11 mouse cellular contexts compared by ENCODE assay signal in genomic region chr10:38984358-38985075, GRCm38 (mm10). TPM values are rescaled to one million over a fixed set of nuclear protein-coding genes. Genes with fewer than 3 reads are reported as not detected.
A peak's percentile ranks its signal among the peaks of the same experiment; 100 is the strongest.
DNase-seq lines count a peak whose midpoint lies in the region; ATAC-seq and TF ChIP-seq lines count a peak whose summit lies in the region.
"Had no signal": no experiment of that assay in that cellular context is flagged by ENCODE, and none has a peak within 500 bp of the region (broad histone marks: within the 10 kb centered on the region; RNA-seq: fewer than 3 reads in every experiment).

No protein-coding gene starts in this region.

- no peak for ATAC-seq in heart, embryonic 13.5 days (ENCODE audit: extremely low read depth, insufficient number of reproducible peaks, low FRiP score, low TSS enrichment)
- ATAC-seq in embryonic facial prominence, embryonic 14.5 days (ENCODE audit: low read depth), result peak; percentile 66
- no peak for ATAC-seq in liver, embryonic 11.5 days (replicated peaks; ENCODE audit: low FRiP score)

- WGBS in heart, embryonic 13.5 days, result 73% methylated on average over 4 of the region's 4 CpGs
- 17% methylated on average over 4 of the region's 4 CpGs for whole genome bisulfite sequencing in lung, adult 2 months
- 45% methylated on average over 4 of the region's 4 CpGs for WGBS in embryonic facial prominence, embryonic 14.5 days
- 70% methylated on average over 4 of the region's 4 CpGs for WGBS in liver, embryonic 11.5 days

- no peak overlapping the region for H3K9ac ChIP-seq in heart, embryonic 13.5 days
- no peak overlapping the region for H3K9ac ChIP-seq in embryonic facial prominence, embryonic 14.5 days (ENCODE audit: low read depth, low read length)
- H3K9ac ChIP-seq in liver, embryonic 11.5 days (ENCODE audit: low read depth, low read length), result no peak overlapping the region

- peaks cover 20% of the 10 kb centered on the region for H3K36me3 ChIP-seq in heart, embryonic 13.5 days
- 0 out of 2 replicates have a peak, but pooled peaks cover 1% of the 10 kb centered on the region for H3K36me3 ChIP-seq in embryonic facial prominence, embryonic 14.5 days (ENCODE audit: control insufficient read depth, insufficient read depth, low read length)
- H3K36me3 ChIP-seq in liver, embryonic 11.5 days (ENCODE audit: control insufficient read depth, insufficient read depth, low read length), result no peaks in the 10 kb centered on the region

- no peak overlapping the region for H3K4me2 ChIP-seq in heart, embryonic 13.5 days
- H3K4me2 ChIP-seq in embryonic facial prominence, embryonic 14.5 days (ENCODE audit: low read depth, low read length), result no peak overlapping the region
- no peak overlapping the region for H3K4me2 ChIP-seq in liver, embryonic 11.5 days

- H3K4me1 ChIP-seq in heart, embryonic 13.5 days, result peaks cover 67% of the 10 kb centered on the region
- H3K4me1 ChIP-seq in lung, adult 2 months (ENCODE audit: control insufficient read depth, insufficient read depth, low read length), result peaks cover 2% of the 10 kb centered on the region
- H3K4me1 ChIP-seq in embryonic facial prominence, embryonic 14.5 days (ENCODE audit: control insufficient read depth, insufficient read depth, low read length), result peaks cover 35% of the 10 kb centered on the region
- H3K4me1 ChIP-seq in liver, embryonic 11.5 days (replicated peaks; ENCODE audit: control insufficient read depth, insufficient read depth, low read length), result no peaks in the 10 kb centered on the region

- TF ChIP-seq POLR2A in lung, adult 2 months (IDR thresholded peaks at IDR 0.05; ENCODE audit: borderline replicate concordance, extremely low read depth, low read depth, low read length), result no peak

- H3K4me3 ChIP-seq in heart, embryonic 13.5 days, result no peak overlapping the region
- no peak overlapping the region for H3K4me3 ChIP-seq in lung, adult 2 months (replicated peaks; ENCODE audit: extremely low read depth, low read depth, low read length)
- no peak overlapping the region for H3K4me3 ChIP-seq in embryonic facial prominence, embryonic 14.5 days (ENCODE audit: low read depth, low read length)
- H3K4me3 ChIP-seq in liver, embryonic 11.5 days (ENCODE audit: low read depth, low read length), result no peak overlapping the region
- H3K4me3 ChIP-seq: myocyte had no signal

- TF ChIP-seq CTCF in lung, adult 2 months (IDR thresholded peaks at IDR 0.05; ENCODE audit: insufficient read depth, low read length), result no peak

- no peak for DNase-seq in heart, adult 8-10 months (ENCODE audit: low spot score)
- peak; percentile 14 for DNase-seq in lung, adult 2 months
- DNase-seq in lung, postnatal 25 days (ENCODE audit: low spot score), result no peak
- DNase-seq in embryonic facial prominence, embryonic 14.5 days (ENCODE audit: low spot score), result peak; percentile 91
- DNase-seq in lung, postnatal 14 days, result peak; percentile 11
- DNase-seq in liver, embryonic 11.5 days (ENCODE audit: low spot score), result no peak
- DNase-seq: adrenal gland, postnatal 14 days; cerebellum, adult 11-12 months; layer of hippocampus, postnatal 36 days had no signal

- H3K27ac ChIP-seq in heart, embryonic 13.5 days (replicated peaks), result peak overlapping the region; percentile 85
- H3K27ac ChIP-seq in embryonic facial prominence, embryonic 14.5 days (replicated peaks; ENCODE audit: low read depth, low read length), result peak overlapping the region; percentile 76
- no peak overlapping the region for H3K27ac ChIP-seq in liver, embryonic 11.5 days (ENCODE audit: low read depth, low read length)

- H3K27me3 ChIP-seq in heart, embryonic 13.5 days (replicated peaks), result no peaks in the 10 kb centered on the region
- H3K27me3 ChIP-seq in embryonic facial prominence, embryonic 14.5 days (replicated peaks; ENCODE audit: control insufficient read depth, insufficient read depth, low read length), result no peaks in the 10 kb centered on the region
- H3K27me3 ChIP-seq in liver, embryonic 11.5 days (replicated peaks; ENCODE audit: control insufficient read depth, insufficient read depth, low read length), result no peaks in the 10 kb centered on the region

- no peaks in the 10 kb centered on the region for H3K9me3 ChIP-seq in heart, embryonic 13.5 days
- H3K9me3 ChIP-seq in embryonic facial prominence, embryonic 14.5 days (ENCODE audit: control insufficient read depth, low read length), result no peaks in the 10 kb centered on the region
- no peaks in the 10 kb centered on the region for H3K9me3 ChIP-seq in liver, embryonic 11.5 days (ENCODE audit: control insufficient read depth, low read length)

RNA-seq across cellular contexts. Expression of gene Lama4, which starts 19.2 kb away (rescaled TPM):
- polyA plus RNA-seq in heart, embryonic 13.5 days (2015; fragmentation: Nextera tagmentation; extraction: Ambion mirVana), result 105 and 110 TPM in 2 replicates
- total RNA-seq in heart, adult 8-10 months (2022), result 10 to 100 TPM; 42.0 to 57.9 (median 52.5) TPM
- 37.7 and 48.2 TPM in 2 replicates for polyA plus RNA-seq in lung, adult 2 months (2012; rRNA removed)
- polyA plus RNA-seq in embryonic facial prominence, embryonic 14.5 days (2014; fragmentation: Nextera tagmentation; extraction: Ambion mirVana), result 106 and 117 TPM in 2 replicates
- polyA plus RNA-seq in liver, embryonic 11.5 days (2014; fragmentation: Nextera tagmentation; extraction: Ambion mirVana), result 6.1 and 7.0 TPM in 2 replicates

Comparison
In these comparisons a context has a peak if more than half of its experiments do, and no peak if none do; other contexts are left out.
1. DNase-seq: peak in lung, adult 2 months (single experiment), embryonic facial prominence, embryonic 14.5 days (single experiment) and lung, postnatal 14 days (single experiment); none in heart, adult 8-10 months (single experiment), lung, postnatal 25 days (single experiment) and liver, embryonic 11.5 days (single experiment).